Mouse (Mus musculus) heart, embryonic 14.5 days (tissue): ENCODE results near the gene Sipa1l3. TPM values are rescaled to one million over a fixed set of nuclear protein-coding genes. Genes with fewer than 3 reads are reported as not detected.

ENCODE experiments used
- ATAC-seq: fragments of 200-750 bp; cut with Nextera tagmentation; 2 replicates; pipeline ENCODE4 v1.8.0; 2017; ENCODE audit warnings: low read depth, moderate TSS enrichment; ENCODE audit not compliant: insufficient number of reproducible peaks, insufficient read depth, low FRiP score
- H3K27ac ChIP-seq, 2 experiments: fragments of 200-500 bp in 1 of 2; fragments of 300-500 bp in 1 of 2; sonication (generic) in 1 of 2; replicated peaks in 1 of 2; 2 replicates each; pipeline ENCODE4 v1.5.1; 2012 to 2014; ENCODE audit warnings: low read depth in 2 of 2, low read length in 2 of 2, control low read depth in 1 of 2, mild to moderate bottlenecking in 1 of 2, mixed read lengths in 1 of 2; ENCODE audit not compliant: control insufficient read depth in 1 of 2, insufficient read depth in 1 of 2
- H3K27me3 ChIP-seq: fragments of 300-500 bp; sonication (generic); 2 replicates; pipeline ENCODE4 v1.6.1; 2014; ENCODE audit warnings: mild to moderate bottlenecking, low read length, control low read depth; ENCODE audit not compliant: control insufficient read depth, insufficient read depth
- H3K36me3 ChIP-seq: fragments of 300-500 bp; sonication (generic); 2 replicates; pipeline ENCODE4 v1.6.1; 2014; ENCODE audit warnings: mild to moderate bottlenecking, control low read depth, low read length, mixed read lengths; ENCODE audit not compliant: control insufficient read depth, insufficient read depth
- H3K4me1 ChIP-seq, 2 experiments: fragments of 200-500 bp in 1 of 2; fragments of 300-500 bp in 1 of 2; sonication (generic) in 1 of 2; 2 replicates each; pipeline ENCODE4 v1.6.1; 2012 to 2014; ENCODE audit warnings: low read length in 2 of 2, control low read depth in 1 of 2, mixed read lengths in 1 of 2; ENCODE audit not compliant: control insufficient read depth in 2 of 2, insufficient read depth in 2 of 2
- H3K4me2 ChIP-seq: fragments of 300-500 bp; sonication (generic); 2 replicates; pipeline ENCODE4 v1.6.1; 2014; ENCODE audit warnings: mild to moderate bottlenecking, low read length
- H3K4me3 ChIP-seq, 2 experiments: fragments of 200-500 bp in 1 of 2; fragments of 300-500 bp in 1 of 2; sonication (generic) in 1 of 2; 2 replicates each; pipeline ENCODE4 v1.5.1; 2012 to 2014; ENCODE audit warnings: low read length in 2 of 2, mild to moderate bottlenecking in 2 of 2, control low read depth in 1 of 2, low read depth in 1 of 2, moderate library complexity in 1 of 2; ENCODE audit not compliant: control insufficient read depth in 1 of 2, insufficient read depth in 1 of 2
- H3K9ac ChIP-seq: fragments of 300-500 bp; sonication (generic); 2 replicates; pipeline ENCODE4 v1.6.1; 2014; ENCODE audit warnings: mild to moderate bottlenecking, low read length
- H3K9me3 ChIP-seq: fragments of 300-500 bp; sonication (generic); 2 replicates; pipeline ENCODE4 v1.6.1; 2016; ENCODE audit warnings: low read length, control low read depth; ENCODE audit not compliant: control insufficient read depth
- WGBS: fragments of 180-500 bp; shearing (Covaris S2); extraction: QIAGEN DNeasy Blood & Tissue Kit; methylation state at CpG from one replicate; pipeline ENCODE4 v1.1.7; 2014; 5-methylcytosine and 5-hydroxymethylcytosine counted together
- polyA plus RNA-seq: library from polyadenylated mRNA; unstranded; fragments of >200 nt; fragmentation: Nextera tagmentation; extraction: Ambion mirVana; gene quantifications from 2 replicates; pipeline ENCODE4 v1.2.1, GENCODE M21; 2014

Gene Sipa1l3
- polyA plus RNA-seq, 1 experiment from 2014 or later = 3.4 TPM

DNA sequence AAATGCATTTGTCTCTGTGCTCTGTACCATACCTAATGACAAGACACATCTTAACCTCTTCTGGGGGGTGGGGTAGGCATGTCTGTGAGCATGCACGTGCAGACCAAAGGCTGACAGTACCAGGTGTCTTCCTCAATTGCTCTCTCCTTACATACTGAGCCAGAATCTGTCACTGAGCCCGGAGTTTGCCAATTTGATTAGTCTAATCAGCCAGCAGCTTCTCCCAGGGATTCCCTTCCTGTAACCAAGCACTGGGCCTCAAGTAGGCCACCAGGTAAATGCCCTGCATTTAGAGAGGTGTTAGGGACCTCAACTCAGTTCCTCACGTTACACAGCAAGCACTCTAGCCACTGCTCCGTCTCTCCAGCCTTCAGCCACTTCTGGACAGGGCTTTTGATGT, 38.3 kb downstream of the Sipa1l3 start:
- H3K4me3 ChIP-seq = no peak overlapping the region
- no peak overlapping the region for H3K27ac ChIP-seq
- no peaks in the 10 kb centered on the region for H3K4me1 ChIP-seq
- 70% methylated on average over 4 of the region's 4 CpGs for WGBS
- no peaks in the 10 kb centered on the region for H3K36me3 ChIP-seq
- no peak overlapping the region for H3K9ac ChIP-seq
- no peak overlapping the region for H3K4me2 ChIP-seq
- H3K27me3 ChIP-seq = peaks cover 82% of the 10 kb centered on the region
- ATAC-seq = no peak
- H3K9me3 ChIP-seq = no peaks in the 10 kb centered on the region

DNA sequence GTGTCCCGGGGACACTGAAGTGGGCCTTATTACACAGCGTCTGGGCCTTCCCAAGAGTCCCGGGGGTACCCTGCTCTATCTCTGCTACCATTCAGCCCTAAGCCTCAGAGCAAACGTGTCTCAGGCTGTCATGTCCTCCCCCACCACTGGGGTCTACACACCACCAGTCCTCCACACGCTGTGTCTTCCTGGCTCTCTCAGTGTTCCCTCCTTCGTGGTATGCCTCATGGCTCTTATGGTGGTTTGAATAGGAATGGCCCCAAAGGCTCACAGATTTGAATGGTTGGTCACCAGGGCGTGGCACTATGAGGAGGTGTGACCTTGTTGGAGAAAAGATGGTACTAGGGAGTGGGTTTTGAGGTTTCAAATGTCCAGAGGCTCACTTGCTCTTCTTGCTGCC, 43.4 kb downstream of the Sipa1l3 start:
- Histone ChIP-seq H3K4me2 (no peak overlapping the region), H3K36me3 (no peaks in the 10 kb centered on the region), H3K4me1 (no peaks in the 10 kb centered on the region), H3K27ac (no peak overlapping the region), H3K9ac (no peak overlapping the region), H3K9me3 (no peaks in the 10 kb centered on the region), H3K27me3 (peaks cover 95% of the 10 kb centered on the region), H3K4me3 (no peak overlapping the region)
- 82% methylated on average over 7 of the region's 7 CpGs for WGBS
- no peak for ATAC-seq

DNA sequence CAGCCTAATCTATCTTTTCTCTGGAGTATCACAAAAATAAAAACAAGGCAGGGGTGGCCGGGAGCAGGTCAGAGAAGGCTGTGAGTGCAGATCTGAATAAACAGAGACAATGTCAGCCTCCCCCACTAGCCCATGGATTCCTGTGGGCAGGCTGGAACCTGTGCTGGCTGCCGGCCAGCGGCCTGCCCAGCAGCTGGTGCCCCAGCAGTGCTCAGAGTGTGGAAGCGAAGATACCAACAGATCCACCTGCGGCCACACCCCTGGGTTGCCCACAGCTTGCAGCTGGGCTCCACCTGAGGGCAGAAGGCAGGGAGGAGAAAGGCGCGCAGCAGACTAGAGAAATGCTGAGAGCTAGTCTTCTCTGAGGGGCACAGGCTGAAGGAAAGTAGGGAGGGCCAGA, 47.1 kb downstream of the Sipa1l3 start:
- Histone ChIP-seq H3K27ac (no peak overlapping the region), H3K4me3 (no peak overlapping the region), H3K27me3 (peaks cover 97% of the 10 kb centered on the region), H3K4me1 (no peaks in the 10 kb centered on the region), H3K9me3 (no peaks in the 10 kb centered on the region), H3K36me3 (no peaks in the 10 kb centered on the region), H3K9ac (no peak overlapping the region), H3K4me2 (no peak overlapping the region)
- no peak for ATAC-seq
- 66% methylated on average over 7 of the region's 7 CpGs for WGBS

DNA sequence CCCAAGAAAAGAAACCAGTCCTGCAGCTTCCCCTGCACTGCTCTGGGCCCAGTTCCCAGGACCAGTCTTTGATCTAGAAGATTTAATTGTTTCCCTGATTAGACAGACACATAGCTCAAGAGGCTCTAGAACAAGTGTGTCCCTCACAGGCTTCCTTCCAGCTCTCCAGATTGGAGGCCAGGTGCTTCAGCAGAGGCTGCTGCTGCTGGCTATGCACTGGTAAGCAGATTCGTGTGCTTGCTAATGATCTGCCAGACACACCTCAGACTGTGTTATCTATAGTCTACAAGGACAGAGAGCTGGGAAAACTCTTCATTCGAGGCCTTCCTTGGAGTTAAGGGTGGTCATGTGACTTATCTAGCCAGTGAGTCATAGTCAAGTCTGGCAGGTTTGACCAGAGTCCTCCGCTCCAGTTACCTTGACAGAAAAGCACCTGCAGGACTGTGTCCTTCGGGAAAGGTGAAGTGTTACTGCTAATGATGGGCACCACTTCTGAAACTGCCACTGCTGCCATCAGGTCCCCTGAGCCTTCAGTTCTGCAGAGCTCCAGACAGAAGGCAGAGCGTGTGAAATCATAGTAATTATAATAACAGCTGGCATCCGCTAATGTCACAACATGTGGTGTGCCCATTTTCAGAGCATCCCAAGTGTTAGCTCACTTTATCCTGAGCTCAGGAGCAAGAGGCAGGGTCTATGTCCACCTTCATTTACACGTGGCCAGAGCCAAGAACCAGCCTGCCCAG, 48.7 kb downstream of the Sipa1l3 start:
- ATAC-seq = no peak
- H3K27ac ChIP-seq = no peak overlapping the region
- no peak overlapping the region for H3K4me2 ChIP-seq
- no peaks in the 10 kb centered on the region for H3K36me3 ChIP-seq
- WGBS = 66% methylated on average over 7 of the region's 7 CpGs
- no peak overlapping the region for H3K9ac ChIP-seq
- H3K4me3 ChIP-seq = no peak overlapping the region
- no peaks in the 10 kb centered on the region for H3K9me3 ChIP-seq
- H3K27me3 ChIP-seq = peaks cover 98% of the 10 kb centered on the region
- H3K4me1 ChIP-seq = no peaks in the 10 kb centered on the region

DNA sequence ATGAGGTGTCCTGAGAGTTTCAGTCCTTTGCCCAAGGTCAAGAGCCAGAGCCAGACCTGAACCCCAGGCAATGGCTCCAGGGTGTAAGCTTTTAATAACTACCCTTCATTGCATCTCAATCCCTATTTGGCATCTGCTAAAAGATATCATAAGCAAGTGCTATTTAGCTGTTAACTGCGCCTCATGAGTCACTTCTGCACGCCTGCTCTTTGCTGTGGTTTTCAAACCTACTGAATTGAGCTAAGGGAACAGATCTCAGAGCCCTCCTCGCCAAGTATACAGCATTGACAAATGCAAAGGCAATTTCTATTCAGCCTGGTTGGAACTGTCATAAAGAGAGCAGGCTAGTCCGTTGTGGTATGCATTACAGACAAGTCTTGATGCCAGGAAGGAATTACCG, 49.8 kb downstream of the Sipa1l3 start:
- Histone ChIP-seq H3K9ac (no peak overlapping the region), H3K4me2 (no peak overlapping the region), H3K27me3 (peaks cover 98% of the 10 kb centered on the region), H3K36me3 (no peaks in the 10 kb centered on the region), H3K4me3 (no peak overlapping the region), H3K9me3 (no peaks in the 10 kb centered on the region), H3K27ac (no peak overlapping the region), H3K4me1 (no peaks in the 10 kb centered on the region)
- no peak for ATAC-seq
- 80% methylated on average over 5 of the region's 5 CpGs for WGBS

DNA sequence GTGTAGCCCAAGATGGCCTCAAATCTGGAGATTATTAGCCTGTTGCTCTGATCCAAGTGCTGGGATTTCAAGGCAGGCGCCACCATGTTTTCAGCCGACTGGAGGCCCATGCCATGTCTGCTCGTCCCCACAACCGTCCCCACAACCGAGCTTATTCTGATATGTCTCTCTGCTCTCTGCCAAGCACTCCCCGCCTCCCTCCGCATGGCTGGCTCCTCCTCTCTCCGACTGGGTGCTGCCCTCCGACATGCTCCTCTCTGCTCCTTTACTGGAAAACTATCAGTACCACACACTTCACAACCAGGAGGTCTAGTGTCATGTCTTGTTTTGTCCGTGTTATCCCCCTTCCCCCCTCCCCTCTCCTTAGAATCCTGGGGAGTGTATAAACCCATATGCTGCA, 51.9 kb downstream of the Sipa1l3 start:
- H3K4me3 ChIP-seq = no peak overlapping the region
- peaks cover 96% of the 10 kb centered on the region for H3K27me3 ChIP-seq
- no peak for ATAC-seq
- no peaks in the 10 kb centered on the region for H3K36me3 ChIP-seq
- H3K4me1 ChIP-seq = peaks cover 3 to 6% of the 10 kb centered on the region in 2 experiments; a peak in 3 of 4 replicates
- no peak overlapping the region for H3K27ac ChIP-seq
- H3K4me2 ChIP-seq = no peak overlapping the region
- no peaks in the 10 kb centered on the region for H3K9me3 ChIP-seq
- no peak overlapping the region for H3K9ac ChIP-seq
- 61% methylated on average over 10 of the region's 10 CpGs for WGBS

DNA sequence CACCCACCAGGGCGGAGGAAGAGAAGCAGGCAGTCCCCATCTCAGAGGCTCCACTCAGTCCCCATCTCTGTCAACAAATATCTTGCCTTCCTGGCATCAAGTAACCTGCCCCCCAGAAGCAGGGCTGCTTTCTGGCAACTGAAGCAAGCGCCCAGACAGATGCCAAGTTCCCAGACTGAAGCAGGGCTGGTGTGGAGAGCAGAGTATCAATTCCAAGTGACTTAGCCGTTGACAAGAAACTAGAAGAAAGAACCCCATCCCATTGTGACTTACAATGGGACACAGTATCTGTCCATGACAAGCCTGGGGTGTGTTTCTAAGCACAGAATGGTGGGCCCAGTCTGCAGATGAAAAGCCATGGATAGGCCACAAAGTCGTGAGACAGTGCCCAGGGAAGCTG, 52.7 kb downstream of the Sipa1l3 start:
- WGBS = 74% methylated on average over 4 of the region's 4 CpGs
- no peak overlapping the region for H3K4me3 ChIP-seq
- no peaks in the 10 kb centered on the region for H3K9me3 ChIP-seq
- no peak overlapping the region for H3K27ac ChIP-seq
- H3K9ac ChIP-seq = no peak overlapping the region
- ATAC-seq = no peak
- H3K4me2 ChIP-seq = no peak overlapping the region
- peaks cover 92% of the 10 kb centered on the region for H3K27me3 ChIP-seq
- peaks cover 3 to 6% of the 10 kb centered on the region in 2 experiments; a peak in 3 of 4 replicates for H3K4me1 ChIP-seq
- no peaks in the 10 kb centered on the region for H3K36me3 ChIP-seq

DNA sequence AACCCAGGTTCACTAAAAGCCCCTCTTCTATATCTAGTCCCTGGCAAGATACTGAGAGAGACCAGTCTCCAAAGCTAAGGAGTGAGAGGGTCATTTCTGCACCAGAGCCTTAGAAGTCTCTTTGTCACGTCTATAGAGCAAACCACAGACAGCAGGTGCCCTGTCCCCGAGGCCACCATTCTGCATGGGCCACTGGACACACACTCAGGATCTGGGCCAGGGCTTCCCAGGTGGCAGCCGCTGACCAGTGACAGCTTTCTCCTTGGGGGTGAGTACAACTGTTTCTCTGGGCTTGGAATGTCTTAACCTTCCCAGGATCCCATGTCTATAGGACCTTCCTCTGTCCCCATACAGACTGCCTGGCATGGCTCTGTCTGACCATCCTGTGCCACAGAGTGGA, 55.6 kb downstream of the Sipa1l3 start:
- H3K27me3 ChIP-seq = peaks cover 92% of the 10 kb centered on the region
- WGBS = 78% methylated on average over 3 of the region's 3 CpGs
- no peak for ATAC-seq
- no peak overlapping the region for H3K27ac ChIP-seq
- H3K9me3 ChIP-seq = no peaks in the 10 kb centered on the region
- peaks cover 6% of the 10 kb centered on the region in 2 experiments; a peak in 3 of 4 replicates for H3K4me1 ChIP-seq
- no peak overlapping the region for H3K4me3 ChIP-seq
- no peaks in the 10 kb centered on the region for H3K36me3 ChIP-seq
- H3K9ac ChIP-seq = no peak overlapping the region
- no peak overlapping the region for H3K4me2 ChIP-seq
